Mouse (Mus musculus) forebrain, embryonic 16.5 days (tissue): ENCODE measurements around the gene Ror1. TPM values are rescaled to one million over a fixed set of nuclear protein-coding genes. Genes with fewer than 3 reads are reported as not detected.

ENCODE experiments used
- ATAC-seq: fragments of 200-750 bp; cut with Nextera tagmentation; 2 replicates; pipeline ENCODE4 v1.8.0; 2017; ENCODE audit warnings: mild to moderate bottlenecking, moderate library complexity
- H3K27ac ChIP-seq: fragments of 300-500 bp; sonication (generic); 2 replicates; pipeline ENCODE4 v1.5.1; 2014; ENCODE audit warnings: low read length, control low read depth
- H3K27me3 ChIP-seq: fragments of 300-500 bp; sonication (generic); replicated peaks from 2 replicates; pipeline ENCODE4 v1.6.1; 2014; ENCODE audit warnings: low read length; ENCODE audit not compliant: control insufficient read depth, insufficient read depth
- H3K36me3 ChIP-seq: fragments of 300-500 bp; sonication (generic); 2 replicates; pipeline ENCODE4 v1.6.1; 2014; ENCODE audit not compliant: control insufficient read depth, insufficient read depth
- H3K4me1 ChIP-seq: fragments of 300-500 bp; sonication (generic); replicated peaks from 2 replicates; pipeline ENCODE4 v1.6.1; 2014; ENCODE audit warnings: low read length; ENCODE audit not compliant: control insufficient read depth, insufficient read depth
- H3K4me2 ChIP-seq: fragments of 300-500 bp; sonication (generic); 2 replicates; pipeline ENCODE4 v1.6.1; 2014; ENCODE audit warnings: mild to moderate bottlenecking, low read length, control low read depth
- H3K4me3 ChIP-seq: fragments of 300-500 bp; sonication (generic); replicated peaks from 2 replicates; pipeline ENCODE4 v1.5.1; 2014; ENCODE audit warnings: mild to moderate bottlenecking, low read length, control low read depth
- H3K9ac ChIP-seq: fragments of 300-500 bp; sonication (generic); replicated peaks from 2 replicates; pipeline ENCODE4 v1.6.1; 2014; ENCODE audit warnings: low read depth, low read length, control low read depth
- H3K9me3 ChIP-seq: fragments of 300-500 bp; sonication (generic); 2 replicates; pipeline ENCODE4 v1.6.1; 2016; ENCODE audit warnings: low read length; ENCODE audit not compliant: control insufficient read depth
- WGBS: fragments of 180-500 bp; shearing (Covaris S2); extraction: QIAGEN DNeasy Blood & Tissue Kit; methylation state at CpG from one replicate; pipeline ENCODE4 v1.1.7; 2014; 5-methylcytosine and 5-hydroxymethylcytosine counted together
- polyA plus RNA-seq: library from polyadenylated mRNA; unstranded; fragments of >200 nt; fragmentation: Nextera tagmentation; extraction: Ambion mirVana; gene quantifications from 2 replicates; pipeline ENCODE4 v1.2.1, GENCODE M21; 2015

The Ror1 gene
- polyA plus RNA-seq, 1 experiment from 2014 or later: 0.89 TPM

DNA sequence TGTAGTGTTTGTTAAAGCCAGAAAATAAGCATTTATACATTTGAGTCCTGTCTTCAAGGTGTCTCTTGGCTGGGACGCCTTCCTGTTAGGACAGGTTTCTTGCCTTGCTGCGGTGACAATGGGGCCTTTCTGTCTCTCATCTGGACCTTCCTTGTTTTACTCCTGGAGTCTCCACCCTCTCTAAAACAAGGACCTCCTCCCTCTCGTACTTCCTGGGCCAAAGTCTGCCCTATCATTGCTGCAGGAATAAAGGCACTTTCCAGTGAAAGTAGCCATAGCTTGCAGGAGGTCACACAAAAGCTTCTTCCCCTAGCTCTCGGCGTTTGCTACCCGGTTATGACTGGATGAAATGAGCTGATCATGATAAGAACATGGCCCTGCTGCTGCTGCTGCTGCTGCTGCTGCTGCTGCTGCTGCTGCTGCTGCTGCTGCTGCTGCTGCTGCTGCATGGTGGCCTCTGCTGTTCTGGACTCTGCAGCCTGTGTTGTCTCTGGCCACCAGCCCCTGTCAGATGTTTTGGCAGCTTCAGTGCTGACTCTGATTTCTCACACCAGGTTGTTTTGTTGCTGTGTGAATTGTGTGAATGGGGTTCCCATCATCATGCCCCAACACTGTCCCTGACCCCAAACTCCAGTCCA, 92.1 kb downstream of the Ror1 start:
- 44% methylated on average over 6 of the region's 6 CpGs for WGBS
- no peaks in the 10 kb centered on the region for H3K9me3 ChIP-seq
- H3K27ac ChIP-seq: no peak overlapping the region
- H3K4me1 ChIP-seq: peaks cover 6% of the 10 kb centered on the region; the same call in 1 of the 2 replicates
- no peak overlapping the region for H3K4me3 ChIP-seq
- no peak overlapping the region for H3K4me2 ChIP-seq
- H3K27me3 ChIP-seq: no peaks in the 10 kb centered on the region
- no peak for ATAC-seq
- H3K36me3 ChIP-seq: no peaks in the 10 kb centered on the region
- H3K9ac ChIP-seq: no peak overlapping the region

DNA sequence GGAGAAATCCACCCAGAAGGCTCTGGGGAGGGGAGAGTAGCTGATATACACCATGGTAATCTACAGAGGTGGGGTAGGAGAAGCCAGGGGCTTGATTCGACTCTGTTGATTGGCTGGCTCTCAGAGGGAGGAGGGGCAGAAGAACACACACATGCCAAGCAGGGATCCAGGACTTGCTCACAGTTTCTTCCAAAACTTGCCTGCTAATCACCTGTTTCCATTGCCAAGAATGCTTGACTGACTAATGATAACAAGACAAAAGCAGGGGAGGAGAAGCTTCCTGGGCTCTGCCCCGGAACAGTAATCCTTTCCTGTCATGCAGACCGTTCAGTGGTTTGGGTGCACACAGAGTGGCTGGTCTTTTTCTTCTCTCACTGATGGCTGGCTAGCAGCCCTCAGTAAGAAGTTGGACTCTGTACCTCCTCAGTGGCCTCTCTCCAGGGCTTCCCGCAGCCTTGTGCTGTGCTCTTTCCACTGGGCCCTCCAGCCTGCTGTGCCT, 92.7 kb downstream of the Ror1 start:
- Histone ChIP-seq H3K27me3 (no peaks in the 10 kb centered on the region), H3K36me3 (no peaks in the 10 kb centered on the region), H3K4me3 (no peak overlapping the region), H3K4me1 (peaks cover 6% of the 10 kb centered on the region; the same call in 1 of the 2 replicates), H3K4me2 (no peak overlapping the region), H3K27ac (no peak overlapping the region), H3K9ac (no peak overlapping the region), H3K9me3 (no peaks in the 10 kb centered on the region)
- peak; percentile 82 for ATAC-seq
- WGBS: 16% methylated on average over 4 of the region's 4 CpGs

DNA sequence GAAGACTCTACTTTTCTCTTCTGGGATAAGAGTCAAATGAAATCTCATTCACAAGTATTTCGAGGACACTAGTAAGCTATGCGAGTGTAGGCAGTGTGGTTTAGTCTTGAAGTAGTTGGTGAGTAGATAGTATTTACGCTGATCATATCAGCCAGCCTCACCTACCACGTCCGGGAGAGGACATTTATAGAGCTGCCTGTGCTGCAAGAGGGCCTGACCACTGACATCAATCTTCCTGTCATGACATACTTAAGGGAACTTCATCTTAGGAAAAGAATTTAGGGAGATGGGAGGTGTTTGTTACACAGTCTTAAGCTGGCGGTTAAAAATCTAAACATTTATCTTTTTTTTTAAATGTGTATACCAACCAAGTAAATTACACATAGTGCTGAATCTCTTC, 95.9 kb downstream of the Ror1 start:
- ATAC-seq: no peak
- H3K4me2 ChIP-seq: no peak overlapping the region
- no peaks in the 10 kb centered on the region for H3K27me3 ChIP-seq
- no peaks in the 10 kb centered on the region for H3K9me3 ChIP-seq
- H3K27ac ChIP-seq: no peak overlapping the region
- no peak overlapping the region for H3K4me3 ChIP-seq
- H3K4me1 ChIP-seq: peaks cover 10% of the 10 kb centered on the region; the same call in 1 of the 2 replicates
- 96% methylated on average over 6 of the region's 6 CpGs for WGBS
- H3K36me3 ChIP-seq: no peaks in the 10 kb centered on the region
- no peak overlapping the region for H3K9ac ChIP-seq

DNA sequence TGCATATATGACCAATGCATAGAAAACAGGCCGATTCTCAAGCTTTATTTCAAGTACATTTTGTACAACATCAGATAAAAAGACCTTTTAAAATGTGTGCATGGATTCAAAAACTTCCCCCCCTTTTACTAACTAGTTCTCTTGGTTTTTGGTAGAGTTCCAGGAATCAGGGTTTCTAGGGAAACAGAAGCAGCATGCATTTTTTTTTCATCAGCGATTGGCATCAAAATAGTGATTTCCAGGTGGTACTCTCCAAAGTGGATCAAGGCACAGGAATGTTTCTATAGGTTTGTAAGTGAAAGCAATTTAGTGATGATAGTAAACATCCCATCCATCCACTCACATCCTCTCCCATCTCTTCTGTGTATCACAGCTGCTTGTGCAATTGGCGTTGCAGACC, 98.5 kb downstream of the Ror1 start:
- H3K36me3 ChIP-seq: no peaks in the 10 kb centered on the region
- no peak overlapping the region for H3K4me2 ChIP-seq
- no peaks in the 10 kb centered on the region for H3K27me3 ChIP-seq
- no peak for ATAC-seq
- H3K4me1 ChIP-seq: 0 out of 2 replicates have a peak, but pooled peaks cover 3% of the 10 kb centered on the region
- H3K9me3 ChIP-seq: no peaks in the 10 kb centered on the region
- WGBS: 56% methylated on average over 3 of the region's 3 CpGs
- H3K27ac ChIP-seq: no peak overlapping the region
- no peak overlapping the region for H3K9ac ChIP-seq
- H3K4me3 ChIP-seq: no peak overlapping the region

DNA sequence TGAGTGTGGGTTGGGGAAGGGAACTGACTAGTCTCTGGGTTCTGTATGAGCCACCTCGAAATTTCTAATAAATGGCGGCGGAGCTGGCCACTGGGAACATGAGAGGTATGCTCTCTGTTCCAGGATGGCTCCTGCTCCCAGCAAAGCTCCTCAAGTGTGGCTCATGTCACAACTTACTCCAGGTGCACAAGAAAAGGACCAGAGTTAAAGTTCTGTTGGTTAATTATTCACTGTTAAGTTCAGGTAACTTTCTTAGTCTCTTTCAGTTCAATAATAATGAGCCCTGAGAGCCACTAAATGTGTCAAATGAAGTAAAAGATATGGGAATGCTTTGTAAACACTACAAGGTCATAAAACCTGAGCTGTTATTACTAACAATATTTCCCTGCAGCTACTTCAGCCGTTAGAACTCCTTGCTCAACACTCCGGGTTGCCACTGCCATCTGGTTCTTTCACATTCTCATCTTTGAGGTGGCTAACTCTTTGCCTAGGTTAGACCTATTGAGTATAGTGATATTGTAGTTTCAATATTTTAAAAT, 100.7 kb downstream of the Ror1 start:
- no peaks in the 10 kb centered on the region for H3K9me3 ChIP-seq
- no peaks in the 10 kb centered on the region for H3K27me3 ChIP-seq
- H3K4me2 ChIP-seq: no peak overlapping the region
- H3K9ac ChIP-seq: no peak overlapping the region
- no peaks in the 10 kb centered on the region for H3K36me3 ChIP-seq
- ATAC-seq: no peak
- H3K27ac ChIP-seq: no peak overlapping the region
- H3K4me3 ChIP-seq: no peak overlapping the region
- 94% methylated on average over 5 of the region's 5 CpGs for WGBS
- 0 out of 2 replicates have a peak, but pooled peaks cover 3% of the 10 kb centered on the region for H3K4me1 ChIP-seq

DNA sequence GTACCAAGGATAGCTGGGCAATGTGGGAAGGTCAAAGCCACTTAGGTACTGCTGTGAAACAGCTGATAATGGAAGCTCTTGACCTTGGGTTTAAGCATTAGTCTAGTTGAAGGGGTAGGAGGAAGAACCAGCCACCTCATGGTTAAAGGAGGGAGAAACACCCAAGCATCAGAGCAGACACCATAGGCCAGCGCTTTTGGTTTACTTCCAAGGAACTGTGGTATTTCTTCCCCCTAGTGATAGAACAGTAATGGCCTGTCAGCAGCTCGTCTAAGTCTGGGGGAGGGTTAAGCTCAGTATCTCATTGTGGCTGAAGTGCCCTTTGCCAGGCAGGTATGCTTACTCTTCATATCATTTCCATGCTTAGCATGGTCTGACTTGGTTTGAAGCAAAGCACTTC, 102.7 kb downstream of the Ror1 start:
- 81% methylated on average over 2 of the region's 2 CpGs for WGBS
- Histone ChIP-seq H3K4me2 (no peak overlapping the region), H3K9ac (no peak overlapping the region), H3K4me1 (0 out of 2 replicates have a peak, but pooled peaks cover 3% of the 10 kb centered on the region), H3K27ac (no peak overlapping the region), H3K36me3 (no peaks in the 10 kb centered on the region), H3K27me3 (no peaks in the 10 kb centered on the region), H3K4me3 (no peak overlapping the region), H3K9me3 (no peaks in the 10 kb centered on the region)
- no peak for ATAC-seq

DNA sequence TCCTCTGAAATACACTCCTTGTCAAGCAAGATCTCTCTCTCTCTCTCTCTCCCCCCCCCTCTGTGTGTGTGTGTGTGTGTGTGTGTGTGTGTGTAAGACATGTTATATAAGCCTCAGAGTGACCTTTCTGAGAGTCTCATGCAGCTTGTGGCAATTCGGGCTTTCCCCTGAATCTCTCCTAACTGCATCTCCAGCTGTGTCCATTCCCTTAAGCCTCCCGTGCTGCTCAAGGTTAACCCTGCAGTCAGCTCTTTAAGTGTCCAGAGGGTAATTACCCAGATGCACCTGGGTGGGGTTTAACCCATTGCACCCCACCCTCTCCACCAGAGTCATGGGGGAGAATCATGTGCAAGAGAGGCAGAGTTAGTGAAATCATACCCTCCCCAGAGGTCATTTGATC, 105.7 kb downstream of the Ror1 start:
- WGBS: 49% methylated on average over 2 of the region's 2 CpGs
- no peak for ATAC-seq

DNA sequence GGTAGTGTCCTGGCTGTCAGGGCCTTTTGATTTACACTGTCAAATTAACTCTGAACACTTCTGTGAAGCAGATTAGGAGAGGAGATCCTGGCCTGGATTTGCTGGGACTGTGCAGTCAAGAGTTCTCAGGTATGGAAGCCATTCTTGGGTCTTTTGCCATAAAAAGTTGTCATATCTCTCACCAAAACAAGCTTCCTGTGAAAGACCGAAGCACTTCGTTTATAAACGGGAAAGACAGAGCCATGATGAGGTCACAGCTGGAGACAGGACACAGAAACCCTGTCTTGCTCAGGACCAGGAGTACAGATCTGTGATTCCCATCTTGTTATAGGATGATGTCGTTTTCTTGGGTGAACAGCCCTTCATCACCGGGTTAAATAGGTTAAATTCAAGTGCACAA, 107.5 kb downstream of the Ror1 start:
- no peak overlapping the region for H3K27ac ChIP-seq
- no peak for ATAC-seq
- no peak overlapping the region for H3K4me3 ChIP-seq
- no peak overlapping the region for H3K4me2 ChIP-seq
- no peaks in the 10 kb centered on the region for H3K27me3 ChIP-seq
- no peaks in the 10 kb centered on the region for H3K36me3 ChIP-seq
- 83% methylated on average over 5 of the region's 5 CpGs for WGBS
- no peak overlapping the region for H3K9ac ChIP-seq
- H3K4me1 ChIP-seq: no peaks in the 10 kb centered on the region
- no peaks in the 10 kb centered on the region for H3K9me3 ChIP-seq

More for the DNA sequence above, 105.7 kb downstream of the Ror1 start:
- H3K36me3 ChIP-seq: no peaks in the 10 kb centered on the region
- no peak overlapping the region for H3K9ac ChIP-seq
- H3K4me2 ChIP-seq: no peak overlapping the region
- H3K27ac ChIP-seq: no peak overlapping the region
- H3K9me3 ChIP-seq: no peaks in the 10 kb centered on the region
- H3K4me1 ChIP-seq: no peaks in the 10 kb centered on the region
- no peak overlapping the region for H3K4me3 ChIP-seq
- H3K27me3 ChIP-seq: no peaks in the 10 kb centered on the region

DNA sequence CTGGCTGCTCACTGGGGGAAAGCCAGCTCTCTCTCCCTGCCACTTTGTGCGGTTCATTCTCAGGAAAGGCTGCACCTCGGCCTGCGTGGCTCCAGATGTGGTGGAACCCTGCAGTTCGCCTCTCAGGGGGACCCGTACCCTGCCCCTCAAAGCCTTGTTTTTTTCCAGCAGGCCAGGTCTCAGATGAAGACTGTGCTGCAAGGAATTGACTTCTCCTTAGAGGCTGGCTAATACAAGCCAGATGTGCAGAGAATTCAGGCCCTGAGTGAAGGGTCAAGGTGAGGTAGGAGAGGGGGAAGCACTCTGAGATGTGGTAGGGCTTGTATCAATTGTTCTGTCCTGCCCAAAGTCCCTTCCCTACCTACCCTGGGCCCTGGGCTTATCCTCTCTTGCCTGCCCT, 108.1 kb downstream of the Ror1 start:
- WGBS: 78% methylated on average over 5 of the region's 5 CpGs
- Histone ChIP-seq H3K4me2 (no peak overlapping the region), H3K9me3 (no peaks in the 10 kb centered on the region), H3K36me3 (no peaks in the 10 kb centered on the region), H3K4me3 (no peak overlapping the region), H3K27me3 (no peaks in the 10 kb centered on the region), H3K4me1 (no peaks in the 10 kb centered on the region), H3K9ac (no peak overlapping the region), H3K27ac (no peak overlapping the region)
- no peak for ATAC-seq
